Mouse (Mus musculus): ENCODE measurements around the gene Kidins220. TPM values are rescaled to one million over a fixed set of nuclear protein-coding genes. Genes with fewer than 3 reads are reported as not detected.
A peak's percentile ranks its signal among the peaks of the same experiment; 100 is the strongest.

Kidins220 gene
- total RNA-seq, 4 experiments from 2014 or later = 105 to 132 (median 121) TPM

DNA sequence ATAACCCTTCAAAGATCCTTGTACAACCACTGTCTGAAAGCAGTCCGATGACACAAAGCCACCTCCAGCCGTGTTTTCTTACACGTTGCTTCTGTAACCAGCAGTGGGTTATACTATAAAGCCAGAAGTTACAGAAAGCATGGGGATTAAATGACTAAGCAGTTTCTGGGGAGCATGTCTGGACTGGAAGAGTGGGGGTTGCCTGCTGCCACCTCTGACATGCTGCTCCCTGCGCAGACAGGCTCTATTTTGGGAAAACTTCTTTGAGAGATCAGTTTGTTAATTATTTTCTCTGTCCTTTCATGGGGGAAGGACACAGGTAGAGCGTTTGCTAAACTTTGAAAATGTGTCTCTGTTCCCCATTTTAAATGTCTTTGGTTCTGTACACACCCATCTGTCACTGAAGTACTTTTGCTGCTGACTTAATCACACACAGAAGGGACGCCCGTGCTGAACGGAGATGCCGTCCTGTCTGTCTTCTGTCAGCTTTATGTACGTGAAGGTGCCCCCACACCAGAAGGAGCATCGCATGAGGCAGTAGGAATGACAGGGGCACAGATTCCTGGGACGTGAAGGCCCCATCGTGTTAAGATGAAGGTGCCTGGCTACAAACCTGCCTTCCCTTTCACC is 11.2 kb upstream of the Kidins220 start:
- DNase-seq = no peak

DNA sequence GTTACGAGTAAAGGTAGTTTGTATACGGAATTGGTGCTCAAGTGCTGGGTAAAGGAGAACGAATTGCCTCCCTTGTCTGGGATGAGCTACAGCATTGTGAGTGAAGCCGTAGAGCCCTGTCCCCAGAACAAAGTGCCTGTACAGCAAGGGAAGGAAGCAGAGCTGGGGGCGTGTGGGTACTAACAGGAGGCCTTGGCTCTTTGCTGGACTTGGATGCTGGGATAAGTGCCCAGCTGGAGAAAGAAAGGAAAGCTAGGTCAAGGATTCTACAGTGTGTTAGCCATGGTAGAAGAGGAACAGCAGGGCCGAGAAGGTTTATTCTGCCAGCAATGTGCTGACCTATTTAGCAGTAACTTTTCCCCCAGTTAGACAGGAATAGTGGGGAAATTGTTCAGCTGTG is 9.3 kb upstream of the Kidins220 start:
- DNase-seq = peak; percentile 31

DNA sequence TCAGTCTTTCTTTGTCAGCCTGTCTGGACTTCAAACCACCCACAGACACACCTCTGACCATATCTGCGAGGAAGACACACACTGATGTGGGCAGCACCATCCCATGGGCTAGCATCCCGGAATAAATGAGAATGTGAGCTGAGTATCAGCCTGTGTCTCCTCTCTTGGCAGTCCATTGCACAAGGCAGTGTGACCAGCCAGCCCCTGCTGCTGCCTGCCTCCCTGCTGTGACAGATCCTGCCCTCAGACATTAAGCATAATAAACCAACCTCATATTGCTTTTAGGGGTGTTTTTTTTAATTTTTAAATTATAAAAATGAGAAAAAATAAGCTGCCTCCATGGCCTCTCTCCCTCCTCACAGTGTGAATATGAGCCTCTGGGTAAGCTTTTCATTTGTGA is 8.7 kb upstream of the Kidins220 start:
- no peak for DNase-seq

DNA sequence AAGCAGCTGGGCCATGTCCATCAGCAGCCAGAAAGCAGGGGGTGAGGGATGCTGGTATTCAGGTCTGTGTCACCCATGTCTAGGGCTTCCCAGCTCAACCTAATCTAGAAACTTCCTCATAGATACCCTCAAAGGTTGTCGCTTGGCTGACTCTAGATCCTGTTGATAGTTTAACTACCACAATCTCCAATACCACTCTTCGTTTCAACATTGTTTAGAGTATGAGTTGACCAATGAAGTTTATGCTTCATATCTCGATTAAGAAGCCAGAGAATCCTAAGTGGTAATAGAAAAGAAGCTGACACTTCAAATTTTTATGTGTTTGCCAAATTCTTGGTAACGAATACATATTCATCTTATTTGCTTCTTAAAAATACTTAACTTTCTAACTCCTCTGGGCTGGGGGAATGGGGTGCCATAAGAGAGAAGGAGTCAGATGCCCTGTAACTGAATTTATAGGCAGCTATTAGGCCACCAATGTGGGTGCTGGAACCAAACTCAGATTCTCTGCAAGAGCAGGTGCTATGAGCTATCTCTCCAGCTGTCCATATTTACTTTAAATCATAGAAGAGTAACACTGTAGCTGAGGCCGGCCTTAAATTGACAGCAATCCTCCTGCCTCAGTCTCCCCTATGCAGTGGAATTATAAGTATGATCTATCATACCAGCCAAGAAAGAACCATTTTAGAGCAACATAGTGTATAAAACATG is 3.1 kb upstream of the Kidins220 start:
- no peak for DNase-seq

DNA sequence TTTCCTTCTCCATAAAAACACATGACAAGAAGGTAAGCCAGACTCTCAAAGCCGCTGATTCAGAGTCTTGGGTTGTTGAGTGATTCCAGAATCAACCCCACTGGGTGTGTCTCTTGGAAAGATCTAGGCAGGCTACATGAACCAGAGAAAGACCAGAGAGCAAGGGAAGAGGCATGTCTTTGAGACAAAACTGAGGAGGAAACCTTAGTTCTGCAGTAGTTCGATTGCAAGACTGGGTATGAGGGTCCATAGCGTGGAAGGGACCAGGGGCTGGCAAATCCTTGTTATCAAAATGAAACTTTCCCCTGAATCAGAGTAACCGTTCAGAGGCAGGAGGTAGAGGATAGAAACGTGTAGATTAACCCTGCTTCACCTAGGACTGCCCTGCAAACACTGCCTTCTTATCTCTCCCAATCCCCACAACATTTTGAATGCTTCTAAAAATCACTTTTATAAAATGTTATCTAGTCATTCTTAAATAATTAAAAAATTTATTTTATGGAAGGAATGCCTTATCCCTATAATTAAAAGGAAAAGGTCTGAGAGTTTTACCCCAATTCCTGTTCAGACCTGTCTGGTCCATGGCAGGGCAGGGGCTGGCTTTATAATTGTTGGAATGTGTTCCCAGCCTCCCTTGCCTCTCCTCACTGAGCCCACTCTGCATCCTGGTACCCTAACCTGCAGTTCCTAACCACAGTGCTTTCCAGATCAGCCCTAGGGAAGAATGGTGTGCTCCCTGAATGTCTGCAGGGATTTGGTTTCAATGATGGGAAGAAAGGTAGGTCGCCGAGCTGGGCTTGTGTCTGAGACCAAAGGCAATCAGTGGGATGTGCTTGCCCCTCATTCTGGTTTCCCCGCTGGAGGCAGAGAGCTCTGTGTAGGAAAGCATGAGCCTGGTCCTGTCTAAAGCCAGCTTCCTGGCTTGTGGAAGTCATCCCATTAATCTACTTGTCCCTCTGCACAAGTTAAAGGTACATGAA is 2.1 kb upstream of the Kidins220 start:
- DNase-seq = no peak

DNA sequence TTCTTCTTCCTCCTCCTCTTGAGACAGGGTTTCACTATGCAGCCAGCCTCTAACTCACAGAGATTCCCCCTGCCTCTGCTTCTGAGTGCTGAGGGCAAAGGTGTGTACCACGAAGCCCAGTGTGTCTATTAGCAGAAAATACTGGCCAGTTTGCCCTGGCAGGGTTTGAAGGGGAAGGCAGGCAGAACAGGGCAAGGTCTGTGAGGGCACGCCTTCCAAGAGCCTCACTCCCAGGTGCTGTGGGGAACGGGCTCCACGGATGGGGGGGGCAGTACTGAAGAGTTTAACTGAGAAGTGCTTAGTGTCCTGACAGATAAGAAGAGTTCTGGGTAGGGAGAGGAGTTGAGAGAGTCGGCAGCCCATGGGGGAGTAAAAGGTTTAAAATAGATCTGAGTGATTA is 1.1 kb upstream of the Kidins220 start:
- no peak for DNase-seq

DNA sequence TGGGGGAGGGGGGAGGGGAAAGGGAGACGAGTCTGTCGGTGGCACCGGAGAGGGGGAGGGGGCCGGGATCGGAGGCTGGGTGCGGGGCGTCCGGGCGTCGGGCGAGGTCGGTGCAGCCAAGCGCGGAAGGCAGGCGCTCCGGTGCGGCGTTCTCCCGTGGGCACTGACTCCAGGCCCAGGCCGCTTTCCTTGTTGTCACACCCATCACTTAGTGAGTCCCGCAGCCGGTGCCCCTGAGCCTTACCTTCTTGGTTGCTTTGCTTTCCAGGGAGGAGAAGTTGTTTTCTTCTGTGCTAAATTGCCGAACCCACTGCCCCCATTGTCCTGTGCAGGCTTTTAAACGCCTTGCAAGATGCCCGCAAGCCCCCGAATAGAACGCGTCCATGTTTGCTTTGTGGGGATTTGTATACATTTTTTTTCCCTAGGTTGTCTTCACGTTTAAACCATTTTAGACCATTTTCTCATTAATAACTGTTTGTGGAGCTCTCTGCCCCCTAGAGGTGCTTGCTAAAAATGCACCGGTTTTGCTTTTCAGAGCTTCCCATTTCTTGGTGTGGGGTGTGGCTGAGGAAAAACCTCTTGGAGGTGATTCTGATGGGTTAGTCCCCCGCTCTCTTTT is 499 bp downstream of the Kidins220 start:
- DNase-seq = peak; percentile 51

DNA sequence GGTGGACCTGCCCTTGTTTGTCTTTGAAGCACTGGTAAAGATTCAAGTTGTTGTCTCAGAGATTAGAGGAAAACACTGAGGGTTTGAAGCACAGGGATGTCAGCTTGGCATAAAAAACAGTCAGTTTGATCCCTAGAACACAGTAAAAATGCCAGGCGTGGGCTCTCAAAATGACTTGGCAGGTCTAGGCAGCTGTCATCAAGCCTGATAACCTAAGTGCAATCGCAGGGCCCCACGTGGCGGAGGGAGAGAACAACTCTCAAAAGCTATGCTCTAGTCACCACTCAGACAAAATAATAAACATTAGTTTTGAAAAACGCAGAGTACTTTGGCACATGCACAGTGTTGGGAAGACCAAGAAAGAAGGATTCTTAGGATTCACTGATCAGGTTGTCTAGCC is 10.5 kb downstream of the Kidins220 start:
- DNase-seq = no peak

DNA sequence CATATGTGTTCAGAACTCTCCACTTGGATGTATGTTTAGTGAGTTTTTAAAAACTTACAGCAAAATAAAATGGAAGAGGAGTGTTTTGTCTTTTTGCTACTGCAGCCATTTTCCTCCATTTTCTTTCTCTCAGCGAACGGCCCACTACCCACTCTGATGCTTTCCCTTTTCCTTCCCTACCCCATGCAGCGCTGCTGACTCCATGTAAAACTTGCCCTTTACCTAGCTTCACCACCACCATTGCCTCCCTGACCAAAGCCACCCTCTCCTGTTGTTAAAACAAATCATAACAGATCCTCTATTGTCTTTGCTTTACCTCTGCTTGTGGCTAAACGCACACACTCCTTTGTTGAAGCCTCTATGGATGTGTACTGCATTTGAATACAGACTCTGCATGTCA is 20.6 kb downstream of the Kidins220 start:
- DNase-seq = no peak

DNA sequence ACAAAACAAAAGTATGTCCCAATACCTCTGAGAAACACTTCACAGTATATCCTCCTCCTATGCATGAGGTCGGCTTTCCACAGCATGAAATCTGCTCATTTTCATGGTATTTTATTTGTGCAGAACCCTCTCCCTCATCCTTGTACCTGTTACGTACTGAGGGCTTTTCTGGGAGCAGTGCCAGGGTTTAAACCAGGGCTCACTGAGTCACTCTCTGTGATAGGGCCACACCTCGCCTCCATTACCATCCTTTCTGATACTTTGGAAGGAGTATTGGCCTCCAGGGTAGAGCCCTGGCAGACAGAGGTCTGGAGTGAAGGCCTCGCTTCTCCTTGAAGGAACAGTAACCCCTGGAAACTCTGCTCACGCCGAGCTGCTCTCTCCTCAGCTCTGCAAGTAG is 30.6 kb downstream of the Kidins220 start:
- DNase-seq = no peak

DNA sequence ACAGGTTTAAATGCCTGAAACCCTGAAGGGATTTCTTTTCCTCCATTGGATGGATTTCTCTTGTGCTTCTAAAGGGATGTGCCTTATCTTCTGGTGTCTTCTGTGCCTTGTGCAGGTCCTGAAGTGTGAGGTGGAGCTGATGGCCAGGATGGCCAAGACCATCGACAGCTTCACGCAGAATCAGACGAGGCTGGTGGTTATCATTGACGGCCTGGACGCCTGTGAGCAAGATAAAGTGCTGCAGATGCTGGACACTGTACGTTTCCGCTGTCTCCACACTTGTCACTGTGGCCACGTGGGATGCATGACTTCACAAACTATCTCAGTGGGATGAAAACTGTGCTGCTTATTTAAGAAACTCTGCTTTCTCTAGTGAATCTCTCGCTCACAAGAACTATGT is 35.2 kb downstream of the Kidins220 start:
- DNase-seq = no peak

DNA sequence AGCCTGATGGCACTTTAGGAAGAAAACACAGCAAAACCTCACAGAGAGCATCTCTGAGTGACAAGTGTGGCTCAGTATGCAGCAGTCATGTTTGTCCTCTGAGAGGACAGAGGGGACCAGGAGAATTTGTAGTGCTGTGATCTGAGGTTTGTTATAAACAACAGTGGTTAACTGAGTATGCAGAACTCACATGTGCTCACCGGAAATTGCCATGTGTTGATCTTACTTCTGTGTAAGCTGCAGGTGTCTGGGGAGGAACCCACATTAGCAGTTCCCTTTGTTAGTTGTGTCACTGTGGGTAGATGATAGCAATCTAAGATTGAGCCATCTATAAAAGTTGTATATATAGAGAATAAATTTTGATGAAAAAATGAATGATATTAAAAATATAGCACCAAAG is 35.7 kb downstream of the Kidins220 start:
- DNase-seq = no peak

DNA sequence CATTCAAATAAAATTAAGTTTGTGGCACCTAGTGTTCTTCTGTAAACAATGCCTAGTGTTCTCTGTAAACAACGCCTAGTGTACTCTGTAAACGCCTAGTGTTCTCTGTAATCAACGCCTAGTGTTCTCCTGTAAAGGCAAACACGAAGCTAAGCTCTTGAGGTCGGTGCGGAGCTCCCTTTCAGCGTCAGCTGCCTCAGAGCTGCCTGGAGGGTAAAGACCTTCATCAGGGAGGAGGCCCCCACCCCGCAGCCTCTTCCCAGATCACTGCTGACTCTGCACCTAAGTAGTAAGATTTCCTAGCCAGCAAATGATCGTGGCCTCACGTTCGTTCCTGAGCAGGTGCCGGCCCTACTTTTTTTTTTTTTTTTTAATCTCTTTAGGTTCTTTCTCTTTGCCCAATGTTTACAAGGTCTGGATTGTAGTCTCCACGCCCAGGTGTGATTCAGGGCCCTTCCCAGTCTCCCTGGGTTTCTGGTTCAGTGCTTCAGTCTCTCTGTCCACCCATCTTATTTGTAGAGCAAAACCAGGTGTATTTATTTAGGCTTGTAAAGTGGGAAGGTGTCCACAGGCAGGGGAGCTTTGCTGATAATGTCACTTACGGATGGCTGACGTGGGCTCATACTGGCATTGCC is 37.1 kb downstream of the Kidins220 start:
- DNase-seq = no peak

DNA sequence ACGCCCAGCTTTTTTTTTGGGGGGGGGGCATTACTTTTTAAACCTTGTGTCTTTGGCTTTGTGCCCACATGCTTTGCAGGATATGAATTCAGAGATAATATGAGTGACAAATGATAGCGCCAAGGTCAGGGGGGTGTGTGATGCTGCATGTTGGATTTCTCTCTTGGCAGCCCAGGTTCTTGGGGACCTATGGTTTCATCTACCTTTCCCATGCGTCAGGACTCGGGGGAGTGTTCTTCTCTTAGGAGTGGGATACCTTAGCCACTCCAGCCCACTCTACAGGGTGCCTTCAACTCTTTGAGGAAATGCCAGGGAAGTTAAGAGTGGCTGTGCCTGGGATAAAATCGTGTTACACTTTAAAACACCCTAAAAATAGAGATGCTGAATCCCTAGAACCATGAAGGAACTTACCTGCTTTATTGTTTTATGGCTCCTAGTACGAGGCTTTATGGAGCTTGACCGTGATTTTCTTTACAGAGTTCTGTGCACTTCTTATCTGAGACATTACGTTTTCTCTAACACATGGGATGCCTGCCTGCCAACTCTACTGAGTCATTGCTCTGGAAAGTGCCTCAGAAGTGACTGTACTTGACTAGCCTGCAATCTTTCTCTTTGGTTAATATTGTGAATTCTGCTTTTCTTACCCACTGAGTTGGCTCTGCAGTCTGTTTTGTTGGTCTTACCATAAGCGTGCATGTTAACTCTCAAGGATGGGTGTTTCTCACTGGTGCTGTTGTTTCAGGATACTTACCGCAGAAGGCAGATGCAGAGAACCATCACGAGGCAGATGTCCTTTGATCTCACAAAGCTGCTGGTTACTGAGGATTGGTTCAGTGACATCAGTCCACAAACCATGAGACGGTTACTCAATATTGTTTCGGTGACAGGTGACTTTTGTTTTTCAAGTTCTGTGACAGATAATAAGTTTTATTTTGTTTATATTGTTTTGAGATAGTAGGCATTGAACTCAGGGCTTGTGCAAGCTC is 38.1 kb downstream of the Kidins220 start:
- DNase-seq = peak; percentile 49

DNA sequence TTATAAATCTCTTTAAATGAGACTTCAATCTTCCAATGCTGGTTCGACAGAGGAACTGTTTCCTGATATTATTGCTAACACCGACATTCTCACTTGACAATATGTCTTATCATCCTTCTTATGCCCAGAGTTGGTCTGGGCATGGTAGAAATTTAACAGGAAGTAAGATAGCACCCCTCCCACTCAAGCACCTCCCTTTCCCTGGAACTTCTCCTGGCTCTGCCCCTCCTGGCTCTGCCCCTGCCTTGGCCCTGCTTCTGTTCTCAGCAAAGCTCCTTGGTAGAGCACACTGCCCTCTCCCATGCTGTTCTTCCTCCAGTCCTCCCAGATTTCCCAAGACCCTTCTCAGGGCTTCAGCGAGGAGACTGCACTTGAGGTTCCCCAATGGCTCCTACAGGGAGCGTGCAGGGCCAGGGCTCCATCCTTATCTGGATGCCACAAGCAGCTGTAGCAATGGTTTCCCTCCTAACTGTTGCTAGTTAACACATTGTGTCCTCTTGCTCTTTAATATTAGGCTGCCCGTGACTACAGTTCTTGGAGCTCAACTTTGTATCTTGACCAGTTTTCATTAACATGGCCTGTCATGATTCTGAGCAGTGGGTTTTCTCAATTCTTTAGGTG is 39.7 kb downstream of the Kidins220 start:
- DNase-seq = no peak

DNA sequence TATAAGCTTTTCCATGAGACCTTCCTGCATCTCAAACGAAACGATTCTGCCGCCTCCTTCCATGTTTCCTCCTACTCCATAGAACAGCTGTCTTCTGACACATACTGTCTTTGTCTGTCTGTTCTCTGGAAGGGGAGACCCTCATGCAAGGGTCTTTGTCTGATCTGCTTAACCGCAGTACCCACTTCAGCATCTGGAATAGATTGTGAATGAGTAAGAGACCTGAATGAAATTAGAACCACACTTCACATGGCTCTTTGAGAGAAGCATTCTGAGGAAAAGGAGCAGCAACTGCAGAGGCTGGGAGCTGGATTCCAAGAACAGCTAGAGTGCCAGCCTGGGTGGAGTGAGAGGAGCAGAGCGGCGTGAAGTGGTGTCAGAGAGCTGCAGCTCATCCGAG is 40.2 kb downstream of the Kidins220 start:
- no peak for DNase-seq

DNA sequence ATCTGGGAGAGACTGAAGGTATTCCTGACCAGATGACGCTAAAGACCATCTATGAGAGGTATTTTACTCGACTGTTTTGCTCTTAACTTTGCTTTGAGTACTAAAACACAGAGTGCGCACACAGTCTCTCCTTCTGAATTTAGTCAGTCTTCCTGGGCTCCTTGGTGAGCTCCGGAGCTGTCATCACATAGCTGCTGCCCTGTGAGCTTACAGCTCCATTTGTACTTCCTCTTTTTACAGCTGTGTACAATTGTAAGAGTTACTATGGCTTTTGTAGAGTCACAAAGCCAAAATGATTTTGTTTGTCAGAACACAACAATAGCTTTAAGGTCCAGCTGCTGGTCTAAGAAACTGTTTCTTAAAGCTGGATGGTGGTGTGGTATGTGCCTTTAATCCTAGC is 42.3 kb downstream of the Kidins220 start:
- no peak for DNase-seq

DNA sequence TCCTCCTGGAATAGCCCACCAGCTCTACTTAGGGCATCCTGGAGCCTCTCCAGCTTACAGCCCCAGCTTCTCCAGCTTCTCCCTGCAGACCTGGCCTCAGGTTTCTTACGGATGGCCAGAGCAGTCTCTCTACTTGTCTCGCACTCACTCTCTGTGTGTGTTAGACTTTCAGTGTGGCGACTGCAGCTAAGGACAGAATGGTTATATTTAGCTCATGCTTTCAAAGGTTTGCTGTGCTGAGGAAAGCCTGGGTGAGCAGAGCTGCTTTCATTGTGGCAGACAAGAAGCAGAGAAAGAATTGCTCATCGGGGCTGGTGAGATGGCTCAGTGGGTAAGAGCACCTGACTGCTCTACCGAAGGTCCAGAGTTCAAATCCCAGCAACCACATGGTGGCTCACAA is 46.3 kb downstream of the Kidins220 start:
- DNase-seq = no peak

DNA sequence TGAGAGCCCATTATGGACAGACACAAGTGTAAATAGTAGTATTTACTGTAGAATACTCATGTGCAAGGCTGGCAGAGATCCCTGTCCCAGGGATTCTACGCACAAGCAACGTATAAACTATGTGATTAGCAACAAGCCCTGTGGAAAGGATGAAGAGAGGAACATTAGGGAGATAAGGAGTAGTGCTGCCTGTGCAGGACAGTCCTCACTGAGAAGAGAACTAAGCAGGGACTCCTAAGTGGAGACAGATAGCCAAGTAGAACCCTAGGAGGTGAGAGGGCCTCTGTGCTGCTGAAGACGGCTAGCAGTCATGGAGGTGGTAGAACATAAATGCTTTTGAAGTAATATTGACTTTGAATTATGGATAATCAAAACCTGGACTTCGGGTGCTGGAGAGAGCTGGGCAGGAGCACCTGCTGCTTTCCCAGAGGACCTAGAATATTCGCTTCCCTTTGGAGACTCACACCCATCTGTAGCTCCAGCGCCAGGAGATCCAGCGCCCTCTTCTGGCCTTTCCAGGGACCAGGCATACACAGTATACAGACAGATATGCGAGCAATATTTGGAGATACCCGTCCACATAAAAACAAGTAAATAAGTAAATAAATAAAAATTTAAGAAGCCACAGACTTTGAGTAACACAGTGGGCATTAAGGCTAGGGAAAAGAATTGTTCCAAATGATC is 50.3 kb downstream of the Kidins220 start:
- DNase-seq = no peak

DNA sequence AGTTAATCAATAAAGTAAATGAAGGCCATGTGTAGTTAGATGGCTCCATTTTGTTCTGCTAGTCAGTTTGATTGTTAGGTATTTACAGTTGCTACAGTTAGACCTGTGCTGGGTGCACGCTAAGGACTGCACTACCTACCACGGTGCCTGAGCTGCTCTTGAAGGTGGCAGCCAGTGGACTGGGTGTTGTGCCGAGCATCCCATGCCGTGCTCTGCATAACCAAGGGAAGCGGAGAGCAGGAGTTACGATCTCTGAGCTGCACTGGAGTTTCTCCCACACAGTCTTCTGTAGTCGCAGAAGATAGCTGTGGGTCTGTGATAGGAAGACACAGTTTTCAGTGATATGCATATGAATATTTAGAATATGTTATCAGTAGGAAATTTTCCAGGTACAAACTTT is 51.6 kb downstream of the Kidins220 start:
- DNase-seq = no peak
